Mouse (Mus musculus): ENCODE results near the gene Cacng2.

- no peak for TF ChIP-seq CTCF (IDR thresholded peaks at IDR 0.05; ENCODE audit: insufficient read depth, low read length)
- no peak for TF ChIP-seq POLR2A (IDR thresholded peaks at IDR 0.05; ENCODE audit: borderline replicate concordance, extremely low read depth, low read depth, low read length)
Observed at GRCm38 (mm10) chr15:78157330-78157729, 37.5 kb upstream of the Cacng2 start.

All from lung, adult 2 months (tissue).